Mouse (Mus musculus) midbrain, postnatal 0 days (tissue): ENCODE measurements around the gene Gucy2f. TPM values are rescaled to one million over a fixed set of nuclear protein-coding genes. Genes with fewer than 3 reads are reported as not detected.

Source experiments
- ATAC-seq: fragments of 200-750 bp; cut with Nextera tagmentation; 2 replicates; pipeline ENCODE4 v1.8.0; 2017; ENCODE audit warnings: moderate number of reproducible peaks, mild to moderate bottlenecking, moderate TSS enrichment, moderate library complexity; ENCODE audit not compliant: low FRiP score
- DNase-seq: peaks from one replicate; pipeline ENCODE4 v3.0.0-alpha.2; 2015; ENCODE audit warnings: low spot score
- H3K27ac ChIP-seq: fragments of 300-500 bp; sonication (generic); 2 replicates; pipeline ENCODE4 v1.5.1; 2014; ENCODE audit warnings: low read depth, mild to moderate bottlenecking, low read length, mixed read lengths
- H3K27me3 ChIP-seq: fragments of 300-500 bp; sonication (generic); 2 replicates; pipeline ENCODE4 v1.6.1; 2014; ENCODE audit warnings: low read length, control low read depth, mixed read lengths; ENCODE audit not compliant: insufficient read depth
- H3K36me3 ChIP-seq: fragments of 300-500 bp; sonication (generic); 2 replicates; pipeline ENCODE4 v1.6.1; 2014; ENCODE audit warnings: low read length, control low read depth, mixed read lengths; ENCODE audit not compliant: insufficient read depth
- H3K4me1 ChIP-seq: fragments of 300-500 bp; sonication (generic); 2 replicates; pipeline ENCODE4 v1.6.1; 2014; ENCODE audit warnings: mild to moderate bottlenecking, control low read depth, antibody characterized with exemption, low read length, mixed read lengths; ENCODE audit not compliant: insufficient read depth
- H3K4me2 ChIP-seq: fragments of 300-500 bp; sonication (generic); 2 replicates; pipeline ENCODE4 v1.6.1; 2014; ENCODE audit warnings: low read depth, mild to moderate bottlenecking, low read length, mixed read lengths; ENCODE audit not compliant: poor library complexity, severe bottlenecking
- H3K4me3 ChIP-seq: fragments of 300-500 bp; sonication (generic); 2 replicates; pipeline ENCODE4 v1.5.1; 2014; ENCODE audit warnings: low read depth, mild to moderate bottlenecking, low read length, moderate library complexity
- H3K9ac ChIP-seq: fragments of 300-500 bp; sonication (generic); replicated peaks from 2 replicates; pipeline ENCODE4 v1.6.1; 2014; ENCODE audit warnings: mild to moderate bottlenecking, low read length, moderate library complexity, mixed read lengths; ENCODE audit not compliant: poor library complexity, severe bottlenecking
- H3K9me3 ChIP-seq: fragments of 300-500 bp; sonication (generic); 2 replicates; pipeline ENCODE4 v1.6.1; 2016; ENCODE audit warnings: low read length, control low read depth
- CTCF ChIP-seq: IDR thresholded peaks from 2 replicates; pipeline ENCODE4 v1.5.1; 2016; ENCODE audit warnings: antibody characterized with exemption, mild to moderate bottlenecking
- WGBS: fragments of 180-500 bp; shearing (Covaris S2); extraction: QIAGEN DNeasy Blood & Tissue Kit; methylation state at CpG from one replicate; pipeline ENCODE4 v1.1.7; 2014; 5-methylcytosine and 5-hydroxymethylcytosine counted together
- polyA plus RNA-seq: library from polyadenylated mRNA; unstranded; fragments of >200 nt; fragmentation: Nextera tagmentation; extraction: Ambion mirVana; gene quantifications from 2 replicates; pipeline ENCODE4 v1.2.1, GENCODE M21; 2015
- total RNA-seq: library from RNA; depleted of rRNA; stranded (reverse); fragments of >200 nt; gene quantifications from 2 replicates; pipeline ENCODE4 v1.2.3, GENCODE M21; 2014

Gene Gucy2f
- total and polyA plus RNA-seq, 2 experiments from 2014 or later = 0.14 to 0.44 TPM

- Histone ChIP-seq H3K9ac (no peak overlapping the region), H3K27me3 (no peaks in the 10 kb centered on the region), H3K9me3 (no peaks in the 10 kb centered on the region), H3K36me3 (no peaks in the 10 kb centered on the region), H3K27ac (no peak overlapping the region), H3K4me3 (peak overlapping the region; percentile 48), H3K4me1 (no peaks in the 10 kb centered on the region), H3K4me2 (peak overlapping the region; percentile 45)
- no peak for TF ChIP-seq CTCF
- 31% methylated on average over 15 of the region's 15 CpGs for WGBS
- DNase-seq (peak; percentile 54), ATAC-seq (peak; percentile 75)
Observed at GRCm38 (mm10) chrX:142227398-142228054, 30.8 kb upstream of the Gucy2f start.

GRCm38 (mm10) chrX:142226542-142226941 lies 29.8 kb upstream of the Gucy2f start, which contains the start of gene Nxt2:
TSS of gene Nxt2 (plus strand) at chrX:142226770.
- 92% methylated on average over 14 of the region's 14 CpGs for WGBS
- DNase-seq = no peak
- H3K36me3 ChIP-seq = no peaks in the 10 kb centered on the region
- no peak for TF ChIP-seq CTCF
- H3K4me1 ChIP-seq = no peaks in the 10 kb centered on the region
- peak within 1 kb of the TSS; percentile 45 for H3K4me2 ChIP-seq
- no peak for ATAC-seq
- no peak within 1 kb of the TSS for H3K9ac ChIP-seq
- H3K9me3 ChIP-seq = no peaks in the 10 kb centered on the region
- peak within 1 kb of the TSS; percentile 48 for H3K4me3 ChIP-seq
- H3K27me3 ChIP-seq = peaks cover 3% of the 10 kb centered on the region; the same call in 1 of the 2 replicates
- no peak within 1 kb of the TSS for H3K27ac ChIP-seq

GRCm38 (mm10) chrX:142200295-142200694 lies 3.6 kb upstream of the Gucy2f start:
- H3K27ac ChIP-seq = no peak overlapping the region
- TF ChIP-seq CTCF = peak; percentile 96
- no peak overlapping the region for H3K4me2 ChIP-seq
- H3K4me3 ChIP-seq = no peak overlapping the region
- no peaks in the 10 kb centered on the region for H3K9me3 ChIP-seq
- peak; percentile 67 for DNase-seq
- H3K36me3 ChIP-seq = no peaks in the 10 kb centered on the region
- no peaks in the 10 kb centered on the region for H3K27me3 ChIP-seq
- no peaks in the 10 kb centered on the region for H3K4me1 ChIP-seq
- WGBS = 10% methylated on average over 3 of the region's 3 CpGs
- no peak overlapping the region for H3K9ac ChIP-seq
- ATAC-seq = no peak

GRCm38 (mm10) chrX:142195551-142195950 lies 1.2 kb downstream of the Gucy2f start:
- Histone ChIP-seq H3K27ac (no peak overlapping the region), H3K36me3 (no peaks in the 10 kb centered on the region), H3K4me1 (no peaks in the 10 kb centered on the region), H3K4me2 (no peak overlapping the region), H3K4me3 (no peak overlapping the region), H3K9ac (no peak overlapping the region), H3K9me3 (no peaks in the 10 kb centered on the region), H3K27me3 (no peaks in the 10 kb centered on the region)
- DNase-seq (no peak), ATAC-seq (no peak)
- 91% methylated on average over 1 of the region's 1 CpGs for WGBS
- no peak for TF ChIP-seq CTCF

- H3K9ac ChIP-seq = no peak overlapping the region
- H3K4me2 ChIP-seq = no peak overlapping the region
- no peak for TF ChIP-seq CTCF
- no peaks in the 10 kb centered on the region for H3K36me3 ChIP-seq
- H3K4me3 ChIP-seq = no peak overlapping the region
- no peaks in the 10 kb centered on the region for H3K27me3 ChIP-seq
- DNase-seq (peak; percentile 55), ATAC-seq (peak; percentile 70; the same call in 1 of the 2 replicates)
- whole genome bisulfite sequencing = 54% methylated on average over 6 of the region's 6 CpGs
- no peaks in the 10 kb centered on the region for H3K9me3 ChIP-seq
- H3K27ac ChIP-seq = no peak overlapping the region
- H3K4me1 ChIP-seq = no peaks in the 10 kb centered on the region
Observed at GRCm38 (mm10) chrX:142194420-142194819, 2.3 kb downstream of the Gucy2f start.

GRCm38 (mm10) chrX:142190355-142190754 lies 6.4 kb downstream of the Gucy2f start:
- H3K4me3 ChIP-seq = no peak overlapping the region
- WGBS = 84% methylated on average over 2 of the region's 2 CpGs
- H3K4me2 ChIP-seq = no peak overlapping the region
- no peak overlapping the region for H3K27ac ChIP-seq
- H3K9me3 ChIP-seq = no peaks in the 10 kb centered on the region
- ATAC-seq = no peak
- no peak overlapping the region for H3K9ac ChIP-seq
- H3K36me3 ChIP-seq = no peaks in the 10 kb centered on the region
- no peaks in the 10 kb centered on the region for H3K27me3 ChIP-seq
- no peaks in the 10 kb centered on the region for H3K4me1 ChIP-seq
- no peak for DNase-seq
- TF ChIP-seq CTCF = no peak
